Mouse (Mus musculus) spleen, embryonic (tissue): Measurements from ENCODE around the gene Rcsd1.

Experiments
- CTCF ChIA-PET: fragments of 350-600 bp; sonication (Branson Sonifier 250); formaldehyde crosslinking; loops from one replicate; lab custom pipeline; 2022; lab: Charles Lee

The Rcsd1 gene

GRCm38 (mm10) chr1:165718543-165719105 lies 9.1 kb upstream of the Rcsd1 start:
- CTCF ChIA-PET = interaction anchor here (0.7 to 1.5 kb wide), 3 partner anchors 9 to 18 kb away, joined by 3 to 22 read pairs (median 4); no protein-coding TSS in a partner anchor

GRCm38 (mm10) chr1:165717711-165718542 lies 8.4 kb upstream of the Rcsd1 start:
- CTCF ChIA-PET = interaction anchor here (0.7 to 1.5 kb wide), 3 partner anchors 10 to 55 kb away, joined by 3 to 4 read pairs (median 3); no protein-coding TSS in a partner anchor

- CTCF ChIA-PET = no interaction called here
These were observed 6.9 kb upstream of the Rcsd1 start for GRCm38 (mm10) chr1:165716426-165716825.

GRCm38 (mm10) chr1:165713798-165714197 lies 4.2 kb upstream of the Rcsd1 start:
- CTCF ChIA-PET = no interaction called here

- CTCF ChIA-PET = no interaction called here
These were observed 2.4 kb upstream of the Rcsd1 start for GRCm38 (mm10) chr1:165711914-165712313.

- CTCF ChIA-PET = no interaction called here
These were observed 724 bp downstream of the Rcsd1 start for GRCm38 (mm10) chr1:165708686-165709380.

GRCm38 (mm10) chr1:165707640-165708322 lies 1.8 kb downstream of the Rcsd1 start:
- CTCF ChIA-PET = no interaction called here

GRCm38 (mm10) chr1:165707241-165707639 lies 2.3 kb downstream of the Rcsd1 start:
- CTCF ChIA-PET = interaction anchor here (0.6 to 0.9 kb wide), 3 partner anchors 11 to 137 kb away, joined by 3 read pairs; no protein-coding TSS in a partner anchor

GRCm38 (mm10) chr1:165706492-165706891 lies 3.1 kb downstream of the Rcsd1 start:
- CTCF ChIA-PET = interaction anchor here (0.6 to 0.9 kb wide), 4 partner anchors 12 to 138 kb away, joined by 3 read pairs; no protein-coding TSS in a partner anchor

GRCm38 (mm10) chr1:165705868-165706348 lies 3.6 kb downstream of the Rcsd1 start:
- CTCF ChIA-PET = interaction anchor here (0.9 kb wide), 1 partner anchor 27 kb away, joined by 3 read pairs; no protein-coding TSS in a partner anchor

GRCm38 (mm10) chr1:165705368-165705767 lies 4.2 kb downstream of the Rcsd1 start:
- CTCF ChIA-PET = no interaction called here

- CTCF ChIA-PET = no interaction called here
These were observed 4.7 kb downstream of the Rcsd1 start for GRCm38 (mm10) chr1:165704841-165705240.

GRCm38 (mm10) chr1:165702221-165703031 lies 7.1 kb downstream of the Rcsd1 start:
- CTCF ChIA-PET = no interaction called here

- CTCF ChIA-PET = no interaction called here
These were observed 8.0 kb downstream of the Rcsd1 start for GRCm38 (mm10) chr1:165701562-165701961.

- CTCF ChIA-PET = interaction anchor here (0.7 to 1.0 kb wide), 2 partner anchors 19 to 50 kb away, joined by 3 to 4 read pairs; no protein-coding TSS in a partner anchor
These were observed 8.5 kb downstream of the Rcsd1 start for GRCm38 (mm10) chr1:165700933-165701518.

GRCm38 (mm10) chr1:165700376-165700815 lies 9.2 kb downstream of the Rcsd1 start:
- CTCF ChIA-PET = interaction anchor here (0.5 to 1.1 kb wide), 4 partner anchors 20 to 49 kb away, joined by 3 to 6 read pairs (median 4); no protein-coding TSS in a partner anchor

- CTCF ChIA-PET = interaction anchor here (0.6 kb wide), 2 partner anchors 12 to 54 kb away, joined by 3 to 9 read pairs; no protein-coding TSS in a partner anchor
These were observed 11.9 kb downstream of the Rcsd1 start for GRCm38 (mm10) chr1:165697701-165698100.

- CTCF ChIA-PET = interaction anchor here (0.6 kb wide), 1 partner anchor 54 kb away, joined by 9 read pairs; no protein-coding TSS in a partner anchor
These were observed 12.7 kb downstream of the Rcsd1 start for GRCm38 (mm10) chr1:165696870-165697269.

GRCm38 (mm10) chr1:165696040-165696439 lies 13.5 kb downstream of the Rcsd1 start:
- CTCF ChIA-PET = no interaction called here
